In the genomic region with DNA sequence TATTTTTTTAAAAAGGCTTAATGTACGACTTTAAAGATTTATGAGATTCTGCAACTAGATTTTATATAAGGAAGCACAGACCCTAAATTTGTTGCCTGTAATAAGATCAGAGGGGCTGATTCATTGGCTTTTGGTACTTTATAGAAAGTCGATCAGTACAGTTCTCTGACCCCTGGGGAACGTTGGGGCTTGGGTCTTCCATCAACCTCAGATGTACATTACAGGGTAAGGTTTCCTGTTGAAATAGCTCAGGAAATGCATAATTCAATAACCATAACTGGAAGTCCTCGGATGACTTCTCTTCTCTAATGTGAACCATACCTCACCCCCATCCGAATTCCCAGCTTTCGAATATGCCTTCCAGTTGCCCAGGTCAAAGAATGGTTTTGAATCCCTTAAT, we compare ENCODE assay signal across 15 mouse cellular contexts.
"Had no signal": no experiment of that assay in that cellular context is flagged by ENCODE, and none has a peak within 500 bp of the region (broad histone marks: within the 10 kb centered on the region; RNA-seq: fewer than 3 reads in every experiment).

No protein-coding gene starts in this region.

- H3K36me3 ChIP-seq: midbrain, embryonic 13.5 days; midbrain, embryonic 15.5 days; neural tube, embryonic 12.5 days had no signal

- H3K9ac ChIP-seq: lung, embryonic 14.5 days; midbrain, embryonic 13.5 days; midbrain, embryonic 15.5 days; neural tube, embryonic 12.5 days had no signal

- H3K27me3 ChIP-seq: midbrain, embryonic 13.5 days; midbrain, embryonic 15.5 days; neural tube, embryonic 12.5 days had no signal

- H3K27ac ChIP-seq: midbrain, embryonic 13.5 days; midbrain, embryonic 15.5 days; neural tube, embryonic 12.5 days had no signal

- H3K4me1 ChIP-seq: midbrain, embryonic 13.5 days; midbrain, embryonic 15.5 days had no signal

- H3K9me3 ChIP-seq: midbrain, embryonic 13.5 days; midbrain, embryonic 15.5 days; neural tube, embryonic 12.5 days had no signal

- ATAC-seq: midbrain, embryonic 13.5 days; midbrain, embryonic 15.5 days had no signal

- DNase-seq: lung, adult 18-20 months; lung, embryonic 14.5 days; lung, postnatal 10 days; lung, postnatal 4 days; right cerebral cortex, adult 18-20 months; right cerebral cortex, postnatal 25 days; right cerebral cortex, postnatal 4 days; spleen, adult 18-20 months; thymus, adult 18-20 months; thymus, postnatal 14 days; thymus, postnatal 36 days had no signal

- H3K4me2 ChIP-seq: lung, embryonic 14.5 days; midbrain, embryonic 11.5 days; midbrain, embryonic 13.5 days; midbrain, embryonic 15.5 days; neural tube, embryonic 12.5 days had no signal

- H3K4me3 ChIP-seq: midbrain, embryonic 13.5 days; midbrain, embryonic 15.5 days; neural tube, embryonic 12.5 days had no signal
